Mouse (Mus musculus): ENCODE data around the gene Gjd3. TPM values are rescaled to one million over a fixed set of nuclear protein-coding genes. Genes with fewer than 3 reads are reported as not detected.

The Gjd3 gene
- total RNA-seq, 2 experiments from 2014 or later, result 0.52 to 1.2 TPM

DNA sequence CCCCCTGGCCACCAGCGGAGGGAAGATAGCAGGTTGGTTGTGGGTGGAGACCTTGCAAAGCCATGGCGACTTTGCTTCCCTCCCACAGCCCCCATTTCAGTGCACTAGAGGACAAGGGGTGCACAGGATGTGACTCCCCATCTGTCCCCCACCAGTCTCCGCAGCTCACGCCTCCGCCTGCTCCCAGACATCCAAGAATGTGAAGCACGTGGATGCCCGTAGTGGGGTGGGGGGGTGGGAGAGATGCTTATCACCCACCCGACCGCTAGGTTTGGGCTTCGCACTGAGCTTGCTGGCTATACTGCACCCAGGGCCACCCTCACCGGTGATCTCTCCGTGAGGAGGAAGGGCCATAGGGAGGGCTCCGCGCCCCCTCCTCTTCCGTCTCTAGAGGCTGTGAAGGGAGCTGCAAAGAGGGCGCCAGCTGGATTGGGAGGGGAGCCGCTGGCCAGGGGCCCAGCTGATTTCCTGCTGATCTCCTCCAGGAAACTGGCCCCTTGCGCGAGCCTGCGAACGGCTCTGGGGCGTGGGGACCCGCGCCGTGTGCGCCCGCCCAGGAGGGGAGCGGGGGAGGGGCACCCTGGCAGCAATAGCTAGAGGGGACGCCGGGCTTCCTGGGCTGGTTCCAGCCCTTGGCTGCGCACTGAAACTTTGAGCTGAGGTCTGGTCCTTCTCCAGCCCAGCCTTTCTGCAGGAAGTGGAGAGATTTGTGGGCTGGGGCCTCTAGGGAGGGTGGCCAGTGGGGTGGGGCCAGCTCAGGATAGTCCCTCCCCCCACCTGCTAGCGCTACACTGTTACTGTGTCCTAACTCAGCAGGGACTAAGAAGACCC lies 19.4 kb downstream of the Gjd3 start:
- DNase-seq (ENCODE audit: low spot score in 2 of 2), result peak in 1 of 2 experiments; percentile 41

DNA sequence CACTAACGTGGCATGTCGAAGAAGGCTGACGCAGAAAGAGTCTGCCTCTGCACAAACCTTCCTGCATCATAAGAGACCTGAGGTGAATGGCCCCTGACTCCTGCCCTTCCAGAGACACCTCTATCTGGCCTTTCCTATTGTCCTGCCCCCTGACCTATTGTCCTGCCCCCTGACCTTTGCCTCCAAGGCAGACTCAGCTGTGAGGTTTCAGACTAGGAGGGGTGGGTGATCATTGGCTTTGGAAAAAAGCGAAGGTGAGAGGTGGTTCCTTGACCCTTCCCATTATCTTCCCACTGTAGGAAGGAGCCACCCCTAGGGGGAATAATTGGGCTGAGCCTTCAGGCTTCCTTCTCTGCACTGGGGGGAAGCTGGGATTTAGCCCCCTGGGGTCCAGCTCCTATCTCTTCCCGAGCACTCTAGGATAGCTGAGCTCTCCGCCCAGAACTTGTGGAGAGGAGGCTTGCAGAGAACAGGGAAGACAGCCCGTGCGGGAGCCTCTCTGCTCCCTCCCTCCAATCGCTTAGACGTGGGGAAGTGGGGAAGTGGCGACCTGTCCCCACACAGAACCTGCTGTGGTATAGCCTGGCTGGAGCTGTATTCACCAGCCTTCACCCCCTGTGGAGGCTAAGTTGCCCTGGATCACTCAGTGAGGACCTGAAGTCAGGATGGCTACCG lies 20.3 kb downstream of the Gjd3 start:
- DNase-seq (ENCODE audit: low spot score in 2 of 2), result no peak

DNA sequence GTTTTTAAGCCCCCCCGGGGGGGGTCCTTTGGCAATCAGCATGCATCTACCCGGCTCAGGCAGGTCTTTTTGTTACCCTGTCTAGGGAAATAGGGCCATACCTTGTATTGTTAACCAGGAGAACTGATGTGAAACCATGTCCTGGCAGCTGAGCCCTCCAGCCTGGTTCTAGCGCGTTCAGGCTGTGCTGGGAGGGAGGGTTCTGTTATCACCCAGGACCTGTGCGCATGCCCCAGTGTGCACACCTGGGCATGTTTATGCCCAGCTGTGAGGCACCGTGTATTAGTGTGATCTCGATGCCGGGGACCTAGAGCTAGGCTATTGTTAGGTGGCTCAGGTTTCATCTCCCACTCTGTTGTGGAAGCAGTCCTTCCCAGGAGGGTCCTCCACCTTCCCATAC lies 21.1 kb downstream of the Gjd3 start:
- DNase-seq (ENCODE audit: low spot score in 2 of 2), result no peak

DNA sequence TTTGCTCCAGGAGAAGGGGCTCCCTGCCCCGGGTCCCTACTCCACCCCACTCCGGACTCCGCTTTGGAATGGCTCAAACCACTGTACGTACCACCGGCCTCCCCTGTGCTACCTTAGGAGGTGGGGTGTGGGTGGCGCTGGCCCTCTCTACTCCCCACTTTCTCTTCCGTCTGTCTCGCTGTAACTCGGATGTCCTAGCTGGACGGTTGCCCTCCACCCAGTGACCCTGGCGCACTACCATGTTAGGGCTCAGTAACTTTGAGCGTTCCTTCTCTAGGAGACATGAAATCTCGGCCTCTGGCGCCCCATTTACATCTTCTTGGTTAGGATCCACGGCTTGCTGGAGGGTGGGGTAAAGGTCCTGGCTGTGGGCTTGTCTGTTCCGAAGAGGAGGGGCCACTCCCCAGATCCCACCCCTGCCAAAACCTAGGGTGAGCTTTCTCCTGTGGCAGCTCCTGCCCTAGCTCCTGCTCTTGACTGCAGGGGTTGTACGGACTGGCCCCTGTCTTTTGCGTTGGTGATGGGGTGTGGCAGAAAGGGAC lies 21.7 kb downstream of the Gjd3 start:
- DNase-seq (ENCODE audit: low spot score in 2 of 2), result no peak

DNA sequence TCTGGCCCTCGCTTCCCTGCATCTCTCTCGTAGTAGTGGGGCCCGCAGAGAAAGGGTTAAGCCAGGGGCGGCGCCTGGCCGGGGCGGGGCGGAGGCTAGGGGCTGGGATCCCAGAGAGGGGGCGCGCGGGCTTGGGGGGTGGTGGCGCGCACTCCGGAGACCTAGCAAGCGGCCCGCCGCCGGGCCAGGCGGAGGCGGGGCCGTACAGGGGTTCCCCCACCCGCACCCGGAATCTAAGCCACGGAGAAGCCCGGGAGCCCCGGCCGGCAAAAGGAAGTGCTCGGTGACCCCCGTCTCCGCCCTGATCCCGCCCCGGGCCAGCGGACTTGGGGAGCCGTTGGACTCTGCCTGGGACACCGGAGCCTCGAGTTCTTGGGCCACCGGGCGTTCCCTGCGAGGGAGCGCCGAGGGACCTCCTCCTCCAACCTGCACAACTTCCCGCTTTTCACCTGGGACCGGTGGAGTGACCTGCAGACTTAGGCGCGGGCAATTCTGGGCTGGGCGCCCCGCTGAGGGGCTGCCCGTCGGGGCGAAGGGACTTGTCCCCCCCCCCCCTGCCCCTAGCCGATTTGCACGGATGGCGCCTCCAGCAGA lies 22.4 kb downstream of the Gjd3 start:
- peak in 1 of 2 experiments; percentile 32 for DNase-seq (ENCODE audit: low spot score in 2 of 2)

DNA sequence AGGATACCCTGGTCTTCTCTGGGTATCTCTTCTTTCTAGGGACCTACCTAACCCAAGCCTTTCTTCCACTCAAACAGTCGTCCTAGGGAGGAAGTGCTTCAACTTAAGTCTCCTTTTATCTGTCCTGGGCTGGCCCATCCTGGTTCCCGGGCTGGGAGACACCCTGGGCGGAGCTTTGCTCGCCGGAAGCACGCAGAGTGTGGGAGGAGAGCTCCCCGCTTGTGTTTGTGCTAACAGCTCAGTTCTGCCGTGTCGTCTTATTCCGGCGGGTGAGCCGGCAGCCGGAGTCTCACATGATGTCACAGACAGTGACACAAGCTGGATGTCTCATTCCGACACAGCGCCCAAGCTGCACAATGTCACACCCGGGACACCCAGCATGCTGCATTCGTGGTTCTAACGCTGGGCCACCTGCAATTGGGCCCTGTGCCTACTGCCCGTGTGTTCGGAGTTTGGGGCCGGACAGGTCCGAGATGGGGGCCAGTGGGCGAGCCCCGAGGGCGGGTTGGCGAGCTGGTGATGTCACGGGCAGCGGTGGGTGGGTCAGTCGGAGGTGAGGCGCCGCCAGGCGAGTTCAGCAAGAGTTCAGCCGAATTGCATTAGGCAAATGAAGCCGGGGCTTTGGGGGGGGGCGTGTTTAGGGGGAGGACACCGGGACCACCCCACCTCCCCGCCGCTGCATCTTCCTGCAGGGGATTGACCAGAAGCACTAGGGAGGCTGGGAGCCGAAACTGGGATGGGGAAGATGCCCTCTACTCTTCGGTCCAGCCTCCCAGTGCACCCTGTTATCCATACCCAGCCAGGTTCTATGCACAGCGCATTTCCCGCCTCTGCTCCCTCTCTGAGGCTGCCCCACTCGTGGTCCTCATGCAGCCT lies 23.1 kb downstream of the Gjd3 start:
- peak in 1 of 2 experiments; percentile 72 for DNase-seq (ENCODE audit: low spot score in 2 of 2)

DNA sequence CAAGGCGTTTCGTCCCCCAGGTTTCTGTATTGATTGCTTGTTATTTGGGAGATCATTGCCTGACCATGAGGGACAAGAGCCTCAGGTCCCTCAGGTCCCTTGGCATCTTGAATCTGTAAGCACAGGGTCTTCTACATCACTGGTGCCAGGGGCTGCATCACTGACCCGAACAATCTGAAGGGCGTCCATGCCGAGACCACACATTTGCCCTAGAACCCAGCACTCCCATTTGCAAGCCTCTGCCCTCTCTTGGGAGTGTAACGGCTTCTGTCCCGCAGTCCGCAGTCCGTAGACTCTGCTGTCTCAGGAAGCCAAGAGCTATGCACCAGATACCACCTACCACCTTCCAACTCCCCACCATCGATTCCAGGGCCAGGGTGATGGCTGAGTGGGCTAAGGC lies 26.5 kb downstream of the Gjd3 start:
- DNase-seq (ENCODE audit: low spot score in 2 of 2), result no peak

DNA sequence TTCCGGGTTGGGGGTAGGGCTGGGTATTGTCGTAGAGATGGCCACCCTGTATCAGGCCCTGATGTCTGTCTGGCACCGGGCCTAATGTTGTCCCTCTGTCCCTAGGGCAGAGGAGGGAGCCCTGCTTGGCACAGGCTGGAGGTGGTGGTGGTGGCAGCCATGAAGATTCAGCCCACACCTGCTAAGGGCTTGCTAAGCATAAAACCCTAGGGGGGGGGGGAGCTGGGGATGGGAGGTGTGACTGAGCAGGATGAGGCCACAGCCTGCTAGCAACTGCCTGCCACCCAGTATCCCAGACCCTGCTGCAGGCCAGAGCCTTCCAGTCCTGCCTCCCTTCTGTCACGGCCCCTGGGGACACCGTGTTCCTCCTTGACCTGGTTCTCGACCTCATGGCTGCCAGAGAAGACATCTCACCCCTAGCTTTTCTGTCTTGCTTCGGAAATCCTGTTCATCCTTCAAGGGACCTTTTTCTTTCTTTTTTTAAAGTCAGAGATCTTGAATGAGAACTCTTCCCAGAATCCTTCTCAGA lies 27.0 kb downstream of the Gjd3 start:
- no peak for DNase-seq (ENCODE audit: low spot score in 2 of 2)

DNA sequence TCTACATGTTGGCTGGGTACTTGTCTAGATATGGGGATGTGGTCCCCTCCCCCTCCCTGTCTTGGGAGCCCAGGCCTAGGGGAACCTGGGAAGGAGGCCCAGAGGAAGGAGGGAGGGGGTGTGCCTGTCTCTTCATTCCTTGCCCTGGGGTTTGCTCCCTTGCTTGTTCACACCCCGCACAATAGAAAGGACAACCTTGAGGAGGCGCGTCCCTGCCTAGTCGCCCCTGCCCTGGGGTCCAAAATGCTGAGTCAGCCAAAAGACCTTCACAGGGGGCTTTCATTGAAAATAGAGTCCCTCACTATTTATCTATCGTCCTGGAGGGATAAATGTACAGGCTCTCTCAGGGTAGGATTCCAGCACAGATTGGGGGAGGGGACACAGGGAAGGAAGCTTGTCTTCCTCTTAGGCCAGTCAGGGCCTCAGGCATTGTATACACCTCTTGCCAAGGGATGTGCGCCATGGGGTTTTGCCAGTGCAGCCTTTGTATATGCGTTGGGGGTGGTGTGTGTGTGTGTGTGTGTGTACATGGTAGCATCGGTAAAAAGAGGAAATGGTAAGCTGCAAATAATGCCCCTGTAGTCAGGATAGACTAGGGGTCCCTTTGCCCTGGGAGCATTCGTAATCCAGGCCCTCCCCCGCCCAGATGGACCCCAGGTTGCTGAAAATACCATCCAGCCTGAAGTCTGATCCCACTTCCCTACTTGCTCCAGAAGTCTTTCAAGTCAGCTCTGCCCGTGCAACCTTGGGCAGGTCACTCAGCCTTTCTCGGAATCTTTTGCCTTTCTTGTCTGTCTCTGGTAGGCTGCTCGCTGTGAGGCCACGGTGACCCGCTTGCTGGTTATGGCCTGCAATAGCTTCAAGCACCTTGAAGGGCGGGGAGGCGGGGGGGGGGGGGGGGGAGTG lies 27.8 kb downstream of the Gjd3 start:
- no peak for DNase-seq (ENCODE audit: low spot score in 2 of 2)

DNA sequence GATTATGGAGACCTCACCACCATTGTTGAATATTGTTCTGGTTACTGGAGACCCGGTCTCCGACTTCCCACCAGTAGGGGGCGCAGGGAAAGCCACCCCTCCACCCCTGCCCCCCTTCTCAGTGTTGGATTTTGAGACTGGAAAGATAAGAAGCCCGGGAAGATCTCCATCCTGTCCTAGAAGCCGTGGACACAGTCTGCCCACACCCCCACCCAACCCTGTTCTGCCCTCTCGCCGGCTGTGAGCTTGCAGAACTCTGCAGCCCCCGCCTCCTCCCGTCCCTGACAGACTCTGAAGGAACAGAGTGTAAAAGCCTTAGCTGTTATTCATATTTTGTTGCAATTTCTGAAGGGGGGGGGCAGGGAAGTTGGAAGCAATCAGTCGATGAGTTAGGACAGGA lies 28.4 kb downstream of the Gjd3 start:
- peak in 1 of 2 experiments; percentile 78 for DNase-seq (ENCODE audit: low spot score in 2 of 2)

DNA sequence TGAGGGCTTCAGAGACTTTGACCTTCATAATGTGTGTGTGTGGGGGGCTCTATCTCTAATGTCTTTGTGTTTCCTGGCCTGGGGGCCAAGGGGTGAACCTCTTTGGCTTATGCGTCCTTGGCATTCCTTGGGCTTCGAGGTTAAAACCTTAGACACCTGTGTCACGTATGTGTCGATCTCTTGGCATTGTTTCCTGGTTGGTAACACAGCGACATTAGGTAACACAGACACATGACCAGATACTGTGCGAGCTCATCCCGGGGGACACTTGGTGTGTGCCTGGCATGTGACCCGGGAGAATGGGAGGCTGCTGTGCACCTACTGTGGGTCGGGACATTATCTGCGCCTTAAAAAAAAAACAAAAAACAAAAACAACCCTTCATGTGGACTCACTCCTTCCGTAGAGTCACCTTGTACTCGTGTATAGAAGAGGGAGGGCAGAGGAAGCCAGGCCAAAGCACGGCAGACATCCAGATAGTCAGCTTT lies 28.9 kb downstream of the Gjd3 start:
- DNase-seq (ENCODE audit: low spot score in 2 of 2), result no peak

DNA sequence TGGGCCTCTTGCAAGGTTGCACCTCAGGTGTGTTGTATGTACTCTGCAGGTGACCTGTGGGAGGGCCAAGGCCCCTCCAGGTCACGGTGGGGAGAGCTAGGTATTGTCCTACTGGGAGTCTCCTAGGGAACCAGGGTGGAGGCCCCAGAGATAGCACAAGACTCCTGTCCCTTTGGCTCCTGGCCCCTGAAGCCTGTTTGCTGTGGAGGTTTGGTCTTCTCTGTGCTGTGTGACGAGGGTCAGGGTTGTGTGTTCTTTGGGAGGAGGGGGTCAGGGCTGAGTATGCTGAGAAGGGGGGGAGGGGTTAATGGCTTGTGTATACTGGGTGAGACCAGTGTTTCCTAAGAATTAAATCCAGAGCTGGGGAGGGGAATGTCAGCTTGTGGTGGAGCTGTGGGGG lies 29.5 kb downstream of the Gjd3 start:
- DNase-seq (ENCODE audit: low spot score in 2 of 2), result no peak

DNA sequence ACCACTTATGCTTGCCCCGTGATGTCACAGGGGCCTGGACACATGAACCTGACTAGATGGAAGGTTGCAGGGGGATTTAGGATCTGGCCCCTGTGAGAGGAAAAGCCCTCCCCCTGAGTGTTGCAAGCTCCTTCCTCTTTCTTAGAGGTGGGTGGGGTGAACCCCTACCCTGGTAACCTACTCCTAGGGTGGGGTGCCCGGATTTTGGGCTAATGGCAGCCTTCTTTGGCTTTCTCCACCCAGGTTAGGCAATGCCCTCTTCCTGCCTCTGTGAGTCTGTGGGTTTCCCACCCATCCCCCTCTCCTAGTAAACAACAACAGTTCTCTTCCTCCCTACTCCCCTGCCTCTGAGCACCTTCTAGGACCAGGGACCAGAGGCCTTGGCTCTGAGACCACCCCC lies 30.1 kb downstream of the Gjd3 start:
- DNase-seq (ENCODE audit: low spot score in 2 of 2), result no peak

DNA sequence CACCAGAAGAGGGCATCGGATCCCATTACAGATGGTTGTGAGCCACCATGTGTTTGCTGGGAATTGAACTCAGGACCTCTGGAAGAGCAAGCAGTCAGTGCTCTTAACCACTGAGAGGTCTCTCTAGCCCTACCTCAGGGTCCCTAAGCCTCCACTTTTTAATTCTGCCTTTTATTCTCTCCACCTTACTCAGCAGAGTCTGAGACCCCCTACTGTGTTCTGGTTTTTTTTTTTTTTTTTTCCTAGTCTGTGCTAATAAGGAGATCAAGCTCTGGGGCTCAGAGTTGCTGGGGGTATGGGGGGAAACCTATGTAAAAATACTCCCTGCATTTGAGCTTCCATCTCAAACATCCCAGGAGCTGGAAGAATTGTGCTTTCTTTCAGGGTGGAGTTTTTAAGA lies 30.7 kb downstream of the Gjd3 start:
- no peak for DNase-seq (ENCODE audit: low spot score in 2 of 2)

DNA sequence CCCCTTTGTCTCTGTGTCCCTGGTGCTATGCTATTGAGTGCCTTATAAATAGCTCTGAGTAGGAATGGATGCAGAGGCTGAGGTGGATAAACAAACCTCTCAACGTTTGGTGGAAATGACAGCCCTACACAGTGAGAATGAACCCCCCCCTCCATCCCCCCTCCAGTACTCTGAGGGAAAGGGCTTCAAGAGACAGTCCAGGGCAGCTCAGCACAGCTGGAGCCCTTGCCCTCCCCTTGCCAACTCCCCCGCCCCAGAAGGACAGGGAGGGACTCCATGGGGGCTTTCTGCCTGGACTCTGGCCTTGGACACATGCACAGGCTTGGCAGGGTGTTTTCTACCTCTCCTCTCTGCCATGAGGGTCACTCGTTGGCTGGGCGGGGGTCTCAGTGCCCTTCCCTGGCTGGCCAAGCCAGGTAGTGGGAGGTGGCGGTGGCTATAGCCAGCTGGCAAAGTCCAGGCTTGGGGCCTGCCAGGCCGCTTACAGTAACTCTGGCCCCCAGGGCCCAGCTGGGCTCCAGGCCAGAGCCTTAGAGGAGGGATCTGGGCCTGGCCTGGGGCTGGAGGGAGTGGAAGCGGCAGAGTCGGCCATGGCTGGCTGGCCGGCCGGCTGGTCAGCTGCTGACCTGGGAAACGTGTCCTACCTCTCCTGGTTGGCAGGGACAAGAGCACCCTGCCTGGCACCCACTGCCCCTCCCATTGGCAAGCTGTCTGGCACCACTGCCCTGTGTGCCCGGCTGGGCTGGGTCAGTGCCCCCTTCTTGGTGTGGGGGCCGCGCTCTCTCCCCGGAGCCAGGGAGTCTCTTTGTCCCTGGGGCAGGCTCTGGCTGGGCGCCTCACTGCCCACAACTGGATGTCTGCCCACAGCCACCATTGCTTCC lies 31.6 kb downstream of the Gjd3 start:
- peak in 1 of 2 experiments; percentile 48 for DNase-seq (ENCODE audit: low spot score in 2 of 2)

DNA sequence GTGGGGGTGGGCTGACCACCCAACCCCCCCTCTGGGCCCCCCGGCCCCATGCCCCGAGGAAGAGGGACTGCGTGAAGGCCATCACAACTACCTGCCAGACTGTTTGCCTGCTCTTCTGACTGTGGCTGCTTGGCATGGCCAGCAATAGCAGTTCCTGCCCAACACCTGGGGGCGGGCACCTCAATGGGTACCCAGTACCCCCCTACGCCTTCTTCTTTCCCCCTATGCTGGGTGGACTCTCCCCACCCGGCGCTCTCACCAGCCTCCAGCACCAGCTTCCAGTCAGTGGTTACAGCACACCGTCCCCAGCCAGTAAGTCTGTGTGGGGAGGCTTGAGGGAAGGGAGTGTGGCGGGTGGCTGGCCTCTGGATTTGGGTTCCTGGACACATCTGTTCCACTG lies 32.3 kb downstream of the Gjd3 start:
- DNase-seq (ENCODE audit: low spot score in 2 of 2), result no peak

DNA sequence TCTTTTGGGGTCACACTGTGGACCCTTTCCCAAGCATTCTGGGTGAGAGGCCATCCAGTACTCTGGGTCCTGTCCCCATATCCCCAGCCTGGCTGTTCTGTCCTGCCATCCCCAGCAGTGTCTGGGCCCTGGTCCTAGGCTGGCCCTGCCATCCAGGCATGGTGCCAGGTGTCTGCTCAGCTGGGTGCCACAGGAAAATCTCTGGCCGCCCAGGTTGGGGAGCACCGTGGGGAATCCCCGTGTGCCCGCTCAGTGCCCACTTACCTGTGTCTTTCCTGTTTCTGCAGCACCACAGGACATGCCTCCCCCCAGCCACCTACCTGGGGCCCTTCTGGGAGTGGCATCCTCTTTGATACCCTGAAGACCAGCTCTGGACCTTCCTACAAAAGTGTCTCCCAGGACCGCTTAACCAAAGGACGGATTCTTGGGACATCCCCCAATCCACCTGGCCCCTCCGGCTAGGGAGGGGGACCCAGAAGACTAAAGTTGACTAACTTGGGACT lies 32.8 kb downstream of the Gjd3 start:
- DNase-seq (ENCODE audit: low spot score in 2 of 2), result no peak

DNA sequence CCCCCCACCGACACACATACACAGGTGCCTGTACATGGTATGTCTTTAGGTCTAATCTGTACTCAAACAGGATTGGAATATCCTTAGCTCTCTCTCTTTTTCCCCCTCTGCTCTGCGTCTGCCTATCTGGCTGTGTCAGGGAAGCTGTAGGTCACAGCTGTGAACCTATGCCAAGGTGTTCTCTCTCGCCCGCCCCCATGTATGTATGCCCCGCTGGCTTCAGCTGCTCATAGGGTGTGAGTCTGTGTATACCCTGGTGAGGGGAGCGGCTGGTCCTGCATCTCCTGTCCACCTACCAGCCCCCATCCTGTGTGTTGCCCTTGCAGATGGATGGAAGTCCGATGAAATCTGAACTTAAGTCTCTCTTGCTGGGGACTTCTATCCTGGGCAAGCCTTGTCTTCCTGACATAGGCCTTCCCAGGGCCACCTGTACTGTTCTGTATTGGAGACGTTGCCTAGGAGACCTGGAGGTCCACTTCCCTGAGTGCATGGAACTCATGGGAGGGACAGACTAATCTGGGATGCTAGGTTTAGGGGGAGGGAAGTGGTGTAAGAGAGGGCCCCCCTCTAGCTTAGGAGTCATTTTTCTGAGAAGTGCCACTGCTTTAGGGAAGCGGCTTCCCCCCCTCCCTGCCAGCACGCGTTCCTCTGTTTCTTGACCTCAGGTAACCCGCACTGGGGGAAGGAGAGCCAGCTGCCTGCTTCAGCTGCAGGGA lies 33.4 kb downstream of the Gjd3 start:
- no peak for DNase-seq (ENCODE audit: low spot score in 2 of 2)

All from layer of hippocampus, adult 18-20 months (tissue).